Mouse (Mus musculus) monocyte, adult 5-6 weeks (primary cell): ENCODE measurements around the gene Slc17a8. TPM values are rescaled to one million over a fixed set of nuclear protein-coding genes. Genes with fewer than 3 reads are reported as not detected.

ENCODE experiments used
- ATAC-seq: fragments of 153-309, 156-312 bp; replicated peaks from 2 replicates; pipeline ENCODE4 v1.8.0; 2017; ENCODE audit warnings: mild to moderate bottlenecking; ENCODE audit not compliant: low TSS enrichment, insufficient number of reproducible peaks, severe bottlenecking, poor library complexity, low FRiP score
- total RNA-seq: library from RNA; stranded (forward); fragments of 200-1000, 200-491, 200-594 nt; gene quantifications from 3 replicates; pipeline ENCODE4 v1.2.3, GENCODE M21; 2017

Gene Slc17a8
- total RNA-seq, 1 experiment from 2014 or later: not detected

DNA sequence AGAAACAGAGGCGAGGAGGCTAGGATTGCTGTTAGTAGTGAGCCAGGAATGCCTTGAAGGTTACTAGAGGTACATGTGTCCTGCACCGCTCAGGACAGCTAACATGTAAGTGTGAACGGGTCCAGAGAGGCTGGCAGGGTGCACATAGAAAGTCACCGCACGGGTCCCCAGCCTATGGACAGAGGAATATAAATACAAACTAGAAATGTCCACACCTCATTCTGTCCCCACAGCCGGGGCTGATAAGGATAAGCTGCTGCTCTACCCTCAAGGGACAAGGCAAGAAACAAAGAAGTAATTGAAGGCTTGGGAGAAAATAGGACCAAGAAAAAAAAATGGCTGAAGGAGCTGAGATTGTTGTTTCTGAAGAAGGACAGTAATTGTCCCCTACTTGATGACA is 77.2 kb downstream of the Slc17a8 start:
- ATAC-seq: no peak

DNA sequence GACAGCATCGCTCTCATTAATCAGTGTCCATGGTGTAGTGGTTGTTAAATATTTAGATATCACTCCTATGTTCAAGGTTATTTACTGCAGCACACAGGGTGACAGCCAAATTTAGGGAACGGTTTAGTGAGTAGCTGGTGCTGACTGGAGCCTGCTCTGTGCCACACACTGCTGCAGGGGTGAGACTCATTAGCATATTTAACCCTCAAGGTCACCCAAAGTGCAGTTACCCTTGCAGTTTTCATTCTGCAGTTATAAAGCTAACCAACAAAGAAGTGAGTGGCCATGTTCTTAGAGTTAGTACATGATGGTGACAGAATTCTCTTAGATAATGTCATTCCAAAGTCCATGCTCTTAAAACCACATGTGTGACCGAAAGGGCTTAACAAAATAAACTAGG is 78.7 kb downstream of the Slc17a8 start:
- ATAC-seq: no peak

DNA sequence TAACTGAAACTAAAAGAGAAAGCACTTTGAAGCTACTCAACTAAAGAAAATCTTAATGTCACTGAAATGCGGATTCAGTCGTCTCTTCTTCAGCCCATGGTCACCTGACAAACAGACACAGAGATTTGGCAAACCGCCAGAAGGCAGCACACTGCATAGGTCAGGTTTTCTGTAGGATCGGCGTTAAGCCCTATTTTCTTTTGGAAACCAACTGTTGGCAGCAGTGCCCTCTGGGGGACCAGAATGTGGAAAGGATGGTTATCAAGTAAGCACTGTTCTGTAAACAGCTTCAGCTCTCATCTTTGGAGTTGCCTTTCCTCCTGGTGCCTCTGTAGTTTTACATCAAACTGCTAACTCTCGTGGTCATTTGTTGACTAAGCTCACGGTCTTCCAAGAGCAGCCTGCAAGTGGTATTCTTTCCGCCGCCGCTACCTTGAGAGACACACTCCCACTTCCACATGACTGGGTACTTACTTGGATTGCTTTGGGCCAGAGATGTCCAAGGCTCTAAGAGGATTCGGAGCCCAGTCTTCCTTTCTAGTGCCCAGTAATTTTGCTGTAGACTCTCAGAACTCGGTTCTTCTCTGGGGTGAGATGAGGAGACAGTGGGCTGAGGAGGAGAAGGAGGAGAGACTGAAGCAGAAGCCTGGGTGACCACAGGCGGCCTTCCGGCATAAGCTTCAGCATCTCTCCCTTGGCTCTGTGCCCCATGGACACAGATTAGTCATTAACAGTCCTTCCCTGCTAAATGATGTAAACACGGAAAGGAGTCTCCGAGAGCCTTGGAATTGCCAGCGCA is 87.9 kb downstream of the Slc17a8 start, which contains the start of gene Nr1h4:
TSS of gene Nr1h4 (minus strand) at position 657 of the 799 bp plus-strand sequence.
- no peak for ATAC-seq

DNA sequence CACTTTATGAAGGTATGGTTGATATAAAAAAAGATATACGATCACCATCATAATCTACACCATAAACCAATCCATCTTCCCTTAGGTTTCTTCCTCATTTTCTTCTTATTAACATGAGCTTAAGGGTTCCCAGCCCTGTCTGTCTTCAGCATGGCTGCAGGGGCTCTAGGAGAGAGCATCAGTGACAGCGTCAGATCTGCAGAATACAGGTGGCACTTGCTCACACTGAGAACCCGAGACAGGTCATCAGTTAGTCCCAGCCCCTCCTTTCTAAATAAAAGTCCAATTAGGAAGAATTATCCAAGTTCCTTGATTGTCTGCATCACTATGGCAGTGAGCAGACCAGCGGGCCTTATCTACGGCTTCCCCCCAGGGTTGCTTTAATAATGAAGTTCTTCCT is 88.6 kb downstream of the Slc17a8 start:
- ATAC-seq: no peak

DNA sequence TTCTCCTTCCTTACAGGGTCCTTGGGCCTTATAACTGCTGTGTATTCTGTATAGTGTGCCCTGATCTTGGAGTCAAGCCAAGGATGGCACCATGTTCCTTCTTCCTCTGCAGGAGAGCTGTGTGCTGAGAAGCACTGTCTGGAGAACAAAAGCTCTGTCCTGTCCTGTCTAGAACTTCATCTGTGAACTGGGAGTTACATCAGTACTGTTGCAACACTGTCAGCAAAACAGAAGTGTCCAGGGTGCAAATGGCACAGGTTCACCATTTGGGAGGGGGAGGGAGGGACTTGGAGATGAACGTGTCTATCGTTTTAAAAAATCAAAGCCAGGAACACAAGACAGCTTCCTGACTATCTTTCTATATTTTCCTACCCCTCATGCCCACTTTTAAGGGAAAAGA is 89.1 kb downstream of the Slc17a8 start:
- no peak for ATAC-seq

DNA sequence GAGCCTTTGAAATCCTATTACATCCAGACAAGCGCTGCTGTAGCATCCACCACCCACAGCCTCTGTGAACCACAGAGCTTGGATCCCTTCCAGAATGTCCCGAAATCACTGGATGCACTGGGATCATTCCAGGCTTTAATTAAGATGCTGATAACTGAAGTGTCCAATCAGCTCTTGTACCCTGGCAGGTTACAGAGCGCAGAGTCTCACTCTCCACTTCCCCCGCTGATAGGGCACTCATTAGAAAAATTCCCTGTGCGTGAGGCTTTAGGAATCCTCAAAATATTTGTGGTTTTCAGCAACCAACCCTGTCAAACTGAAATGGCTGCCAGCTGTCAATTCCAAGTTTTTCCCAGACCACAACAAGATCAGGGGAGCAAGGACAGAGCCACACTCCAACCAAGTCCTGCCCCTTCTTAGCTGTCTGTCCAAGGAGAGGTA is 89.8 kb downstream of the Slc17a8 start:
- ATAC-seq: no peak

DNA sequence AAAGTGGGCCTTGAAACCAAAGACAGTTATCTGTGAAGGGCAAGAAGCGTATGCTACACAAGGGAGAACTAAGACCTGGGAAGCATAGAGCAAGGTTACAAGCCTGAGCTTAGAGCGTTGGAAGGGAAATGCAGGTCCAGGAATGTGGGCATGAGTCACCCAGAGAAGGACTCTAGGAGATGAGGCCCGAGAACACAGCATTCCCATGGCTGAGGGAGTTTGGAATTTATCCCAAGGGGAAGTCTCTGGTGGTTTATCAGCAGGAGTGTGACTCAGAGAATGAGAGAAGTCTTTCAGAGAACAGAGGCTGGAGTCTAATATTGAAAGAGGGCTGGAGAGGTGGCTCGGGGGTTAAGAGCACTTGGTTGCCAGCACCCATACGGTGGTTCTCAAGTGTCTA is 94.0 kb downstream of the Slc17a8 start:
- ATAC-seq: no peak

DNA sequence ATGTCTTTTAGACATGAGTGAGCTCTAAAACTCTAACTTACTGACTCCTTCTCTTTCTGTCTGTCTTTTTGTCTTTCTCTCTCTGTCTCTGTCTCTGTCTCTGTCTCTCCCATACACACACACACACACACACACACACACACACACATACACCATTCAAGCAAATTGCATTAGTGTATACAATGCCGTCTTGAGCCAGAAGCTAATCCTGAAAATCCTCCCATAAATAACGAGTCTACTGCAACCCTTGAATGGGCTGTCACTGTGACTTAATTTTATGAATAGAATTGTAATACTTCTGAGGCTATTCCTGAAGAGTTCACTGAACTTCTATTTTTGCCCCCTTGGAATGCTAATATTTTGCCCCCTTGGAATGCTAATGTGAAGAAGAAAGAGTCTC is 95.2 kb downstream of the Slc17a8 start:
- ATAC-seq: no peak

Other genes starting within 250 kb of the Slc17a8 start
- 1.3 to 6.1 TPM (median 1.7 TPM) in 3 replicates for gene Gas2l3, start 177.3 kb downstream of the Slc17a8 start, total RNA-seq
- not detected in 3 replicates for gene Nr1h4, start 87.7 kb downstream of the Slc17a8 start, total RNA-seq
- gene Scyl2, start 65.0 kb upstream of the Slc17a8 start, total RNA-seq: 29.8 to 47.8 TPM (median 34.8 TPM) in 3 replicates
- gene Actr6, start 111.0 kb upstream of the Slc17a8 start, total RNA-seq: 15.6 to 21.6 TPM (median 18.0 TPM) in 3 replicates
- 27.5 to 45.4 TPM (median 39.8 TPM) in 3 replicates for gene Uhrf1bp1l, start 123.7 kb upstream of the Slc17a8 start, total RNA-seq